In the genomic region with DNA sequence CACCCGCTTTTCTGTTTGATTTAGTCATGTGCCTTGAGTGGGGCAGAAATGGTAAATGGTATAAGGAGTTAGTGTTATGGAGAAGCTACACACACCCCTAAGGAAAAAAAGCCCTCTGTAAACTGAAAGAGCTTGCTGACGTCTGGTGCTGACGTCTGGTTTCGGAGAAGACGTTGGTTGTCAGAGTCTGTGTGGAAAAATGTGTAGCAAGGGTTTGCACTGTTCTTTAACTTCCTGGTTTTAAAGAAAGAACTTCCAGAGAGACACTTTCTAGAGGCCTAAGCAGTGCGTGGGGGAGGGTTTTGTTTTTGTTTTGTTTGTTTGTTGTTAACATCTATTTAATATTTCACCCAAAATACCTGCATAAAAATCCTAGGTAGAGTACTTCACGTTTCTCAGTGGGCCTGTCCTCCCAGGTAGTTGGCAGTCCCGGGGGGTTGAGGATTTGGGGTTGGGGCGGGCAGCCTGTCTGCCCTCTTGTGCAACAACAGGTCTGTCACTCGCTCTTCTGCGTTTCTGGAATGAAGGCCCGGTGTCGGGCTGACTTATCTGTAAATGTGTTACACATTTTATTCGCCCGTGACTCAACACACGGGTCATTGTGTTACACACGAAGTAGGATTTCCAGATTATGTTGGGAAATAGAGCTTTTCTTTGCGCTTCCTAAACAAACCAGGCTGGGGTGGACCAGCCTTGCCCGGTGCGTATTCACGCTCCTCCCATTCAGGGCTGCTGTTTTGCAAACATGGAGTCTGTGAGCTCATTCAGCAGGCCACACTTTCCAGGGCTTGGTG, we compare ENCODE assay signal across 10 mouse cellular contexts. TPM values are rescaled to one million over a fixed set of nuclear protein-coding genes. Genes with fewer than 3 reads are reported as not detected.
A peak's percentile ranks its signal among the peaks of the same experiment; 100 is the strongest.
DNase-seq lines count a peak whose midpoint lies in the region; ATAC-seq lines count a peak whose summit lies in the region.
"Had no signal": no experiment of that assay in that cellular context is flagged by ENCODE, and none has a peak within 500 bp of the region (broad histone marks: within the 10 kb centered on the region; RNA-seq: fewer than 3 reads in every experiment).

No protein-coding gene starts in this region.

- intact Hi-C loops in gastrocnemius, postnatal 36 days (cut with DNase I), result no loop called here

- H3K9me3 ChIP-seq in limb, embryonic 15.5 days, result no peaks in the 10 kb centered on the region

- no peak overlapping the region for H3K9ac ChIP-seq in limb, embryonic 15.5 days

- H3K27ac ChIP-seq in limb, embryonic 15.5 days, result peak overlapping the region; percentile 74

- 52% methylated on average over 21 of the region's 21 CpGs for WGBS in limb, embryonic 15.5 days

- peaks cover 54% of the 10 kb centered on the region for H3K36me3 ChIP-seq in limb, embryonic 15.5 days

- no peak for ATAC-seq in limb, embryonic 15.5 days (ENCODE audit: insufficient number of reproducible peaks, low FRiP score, low TSS enrichment, low read depth)
- ATAC-seq in neutrophil, adult 5-6 weeks (ENCODE audit: extremely low read depth, insufficient number of reproducible peaks, low FRiP score, poor library complexity, severe bottlenecking), result peak; percentile 76

- no peaks in the 10 kb centered on the region for H3K27me3 ChIP-seq in limb, embryonic 15.5 days

- no peak overlapping the region for H3K4me3 ChIP-seq in limb, embryonic 15.5 days
- H3K4me3 ChIP-seq: erythroblast, embryonic 14.5 days had no signal

- DNase-seq in kidney, adult 11 months, result peak; percentile 38
- no peak for DNase-seq in kidney, postnatal 14 days
- peak; percentile 87 for DNase-seq in fat pad, adult 2 months (ENCODE audit: extremely low read depth, low read depth, low spot score)
- DNase-seq in gastrocnemius, postnatal 36 days, result no peak
- DNase-seq in thymus, postnatal 4 days, result no peak
- no peak for DNase-seq in adrenal gland, adult (ENCODE audit: inconsistent age in 2 of 2, low spot score in 1 of 2)
- DNase-seq: spleen, adult 18-20 months had no signal

- peak overlapping the region; percentile 24; the same call in 1 of the 2 replicates for H3K4me2 ChIP-seq in limb, embryonic 15.5 days

- peaks cover 42% of the 10 kb centered on the region for H3K4me1 ChIP-seq in limb, embryonic 15.5 days

RNA-seq across cellular contexts. Expression of gene Ets2, which starts 6.5 kb away (rescaled TPM):
- 103 and 109 TPM in 2 replicates for polyA plus RNA-seq in limb, embryonic 15.5 days (2015; fragmentation: Nextera tagmentation; extraction: Ambion mirVana)
- total RNA-seq in neutrophil, adult 5-6 weeks (2017), result 121 and 128 TPM in 2 replicates
- 10 to 100 TPM; 29.7 to 33.0 TPM for total RNA-seq in gastrocnemius, postnatal 36 days (2021)

Comparison
In these comparisons a context has a peak if more than half of its experiments do, and no peak if none do; other contexts are left out.
1. DNase-seq: peak in kidney, adult 11 months (single experiment) and fat pad, adult 2 months (single experiment); none in kidney, postnatal 14 days (single experiment), gastrocnemius, postnatal 36 days (0 of 2), thymus, postnatal 4 days (single experiment) and adrenal gland, adult (0 of 2).